Mouse (Mus musculus) hematopoietic multipotent progenitor cell, adult 10-12 weeks (in vitro differentiated cells): ENCODE data around the gene Gm12888. TPM values are rescaled to one million over a fixed set of nuclear protein-coding genes. Genes with fewer than 3 reads are reported as not detected.

Experiments used
- polyA plus RNA-seq: library from polyadenylated mRNA; stranded (reverse); fragments of >175 nt; gene quantifications from 2 replicates; pipeline ENCODE4 v1.2.3, GENCODE M21; 2012; ENCODE audit warnings: low replicate concordance

Gm12888 gene
- not detected in 2 replicates for polyA plus RNA-seq

DNA sequence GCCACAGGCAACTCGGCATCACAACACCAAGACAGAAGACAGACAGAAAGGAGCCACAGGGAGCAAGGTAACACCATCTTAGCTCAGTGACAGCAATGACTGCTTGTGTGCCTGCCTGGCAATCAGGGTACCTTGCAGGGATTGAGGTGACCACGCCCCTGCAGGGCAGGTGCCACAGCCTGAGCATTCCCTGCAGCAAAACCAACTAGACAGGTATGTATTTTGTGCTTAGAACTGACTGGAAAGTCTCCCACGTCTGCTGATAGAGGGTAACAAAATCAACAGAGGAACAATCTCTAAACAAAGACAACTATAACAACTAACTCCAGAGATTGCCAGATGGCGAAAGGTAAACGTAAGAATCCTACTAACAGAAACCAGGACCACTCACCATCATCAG lies at the start of gene Gm12888:
TSS of gene Gm12888 (minus strand) at position 101 of the 400 bp plus-strand sequence.

Other genes starting within 250 kb of the Gm12888 start
- gene Zmpste24, start 226.7 kb downstream of the Gm12888 start, polyA plus RNA-seq = 2.7 and 5.7 TPM in 2 replicates
- gene Tmco2, start 215.7 kb downstream of the Gm12888 start, polyA plus RNA-seq = not detected in 2 replicates
- gene Rlf, start 109.8 kb downstream of the Gm12888 start, polyA plus RNA-seq = 4.1 and 5.8 TPM in 2 replicates
- not detected in 2 replicates for gene Gm12886, start 98.2 kb upstream of the Gm12888 start, polyA plus RNA-seq